Mouse (Mus musculus) ovary, postnatal 36 days (tissue): ENCODE measurements at regions not wholly inside any gene's neighbourhood (a gene's known extent, or its start where the extent isn't known, plus 50 kb on each side); places are given as distances from the start of the nearest gene placed in this dataset.

Experiments
- DNase-seq: peaks from one replicate; pipeline ENCODE4 v3.0.0; 2022; ENCODE audit warnings: low spot score, mixed read lengths

DNA sequence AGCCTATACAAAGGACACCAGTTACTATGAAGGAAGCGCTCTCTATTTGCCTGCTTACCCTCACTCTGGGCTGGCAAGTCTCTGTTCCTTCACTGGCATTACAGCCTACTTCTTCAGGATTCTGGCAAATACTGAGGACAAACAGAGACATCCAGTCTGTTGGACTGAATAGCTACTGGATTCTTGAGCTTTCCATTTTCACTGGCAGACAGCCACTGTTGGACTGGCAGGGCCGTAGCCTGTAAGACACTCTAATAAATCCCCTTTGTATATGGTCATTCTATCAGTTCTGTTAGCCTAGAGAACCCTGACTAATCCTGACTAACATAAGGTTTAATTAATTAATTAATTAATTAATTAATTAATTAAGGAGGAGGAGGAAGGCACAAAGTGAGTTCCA lies 72.4 kb upstream of the Dhrs4 start:
- no peak for DNase-seq
